ENCODE assay signal across 10 mouse cellular contexts in the genomic region with DNA sequence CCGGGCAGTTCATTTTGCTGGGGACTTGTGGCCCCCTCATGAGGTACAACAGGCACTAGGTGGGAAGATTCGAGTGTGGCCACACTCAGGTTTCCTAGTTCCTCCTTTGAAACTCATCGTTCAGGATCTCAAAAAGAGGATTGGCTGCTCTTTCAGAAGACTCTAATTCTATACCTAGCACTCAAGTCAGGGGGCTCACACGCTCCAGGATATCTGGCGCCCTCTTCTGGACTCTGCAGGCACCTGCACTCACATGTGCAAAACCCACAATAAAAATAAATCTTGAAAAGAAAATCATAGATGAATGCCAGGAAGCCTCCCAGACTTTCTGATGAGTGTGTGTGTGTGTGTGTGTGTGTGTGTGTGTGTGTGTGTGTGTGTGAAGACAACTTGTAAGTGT. TPM values are rescaled to one million over a fixed set of nuclear protein-coding genes. Genes with fewer than 3 reads are reported as not detected.
A peak's percentile ranks its signal among the peaks of the same experiment; 100 is the strongest.
DNase-seq lines count a peak whose midpoint lies in the region; ATAC-seq and TF ChIP-seq lines count a peak whose summit lies in the region.
"Had no signal": no experiment of that assay in that cellular context is flagged by ENCODE, and none has a peak within 500 bp of the region (broad histone marks: within the 10 kb centered on the region; RNA-seq: fewer than 3 reads in every experiment).

No protein-coding gene starts in this region.

- H3K27me3 ChIP-seq in heart, postnatal 0 days (ENCODE audit: control insufficient read depth, insufficient read depth, low read length): peaks cover 12% of the 10 kb centered on the region; the same call in 1 of the 2 replicates
- H3K27me3 ChIP-seq in testis, adult 2 months (ENCODE audit: control insufficient read depth, insufficient read depth, low read length): no peaks in the 10 kb centered on the region
- 0 out of 2 replicates have a peak, but pooled peaks cover 5% of the 10 kb centered on the region for H3K27me3 ChIP-seq in stomach, embryonic 16.5 days (ENCODE audit: control insufficient read depth, insufficient read depth, low read length)

- no peak for DNase-seq in heart, postnatal 0 days (ENCODE audit: low spot score)
- no peak for DNase-seq in heart, postnatal 14 days
- no peak for DNase-seq in testis, postnatal 14 days (ENCODE audit: low spot score)
- no peak for DNase-seq in heart, postnatal 25 days (ENCODE audit: low spot score)
- DNase-seq in right cerebral cortex, adult 18-20 months: no peak
- DNase-seq: kidney, adult 11 months; lung, postnatal 4 days had no signal

- H3K9me3 ChIP-seq in heart, postnatal 0 days (replicated peaks; ENCODE audit: control insufficient read depth, low read length): no peaks in the 10 kb centered on the region
- H3K9me3 ChIP-seq in stomach, embryonic 16.5 days (replicated peaks; ENCODE audit: control insufficient read depth, low read length): no peaks in the 10 kb centered on the region

- H3K36me3 ChIP-seq in heart, postnatal 0 days (replicated peaks; ENCODE audit: control insufficient read depth, insufficient read depth, low read length): no peaks in the 10 kb centered on the region
- no peaks in the 10 kb centered on the region for H3K36me3 ChIP-seq in testis, adult 2 months (ENCODE audit: control insufficient read depth, insufficient read depth, low read length)
- no peaks in the 10 kb centered on the region for H3K36me3 ChIP-seq in stomach, embryonic 16.5 days (ENCODE audit: control insufficient read depth, insufficient read depth, low read length)

- no peak overlapping the region for H3K4me3 ChIP-seq in heart, postnatal 0 days (ENCODE audit: low read depth, low read length)
- no peak overlapping the region for H3K4me3 ChIP-seq in testis, adult 2 months (ENCODE audit: control insufficient read depth, low read depth, low read length)
- H3K4me3 ChIP-seq in bone marrow, adult 2 months (replicated peaks; ENCODE audit: control insufficient read depth, low read depth, low read length): no peak overlapping the region
- no peak overlapping the region for H3K4me3 ChIP-seq in stomach, embryonic 16.5 days (replicated peaks; ENCODE audit: low read length)

- no peak for TF ChIP-seq POLR2A in testis, adult 2 months (IDR thresholded peaks at IDR 0.05; ENCODE audit: control insufficient read depth, low read depth, low read length)
- TF ChIP-seq POLR2A in bone marrow, adult 2 months (IDR thresholded peaks at IDR 0.05; ENCODE audit: borderline replicate concordance, control insufficient read depth, low read depth, low read length): no peak

- no peak overlapping the region for H3K4me2 ChIP-seq in heart, postnatal 0 days (ENCODE audit: low read depth, low read length)
- no peak overlapping the region for H3K4me2 ChIP-seq in stomach, embryonic 16.5 days (ENCODE audit: low read depth, low read length)

- no peak for ATAC-seq in heart, postnatal 0 days (ENCODE audit: insufficient read depth, low read depth)
- ATAC-seq in stomach, embryonic 16.5 days (ENCODE audit: insufficient read depth, low FRiP score): no peak

- H3K4me1 ChIP-seq in heart, postnatal 0 days (ENCODE audit: control insufficient read depth, insufficient read depth): peaks cover 5% of the 10 kb centered on the region; the same call in 1 of the 2 replicates
- H3K4me1 ChIP-seq in testis, adult 2 months (ENCODE audit: control insufficient read depth, insufficient read depth, low read length): peaks cover 21% of the 10 kb centered on the region
- peaks cover 3% of the 10 kb centered on the region; the same call in 1 of the 2 replicates for H3K4me1 ChIP-seq in bone marrow, adult 2 months (ENCODE audit: control insufficient read depth, insufficient read depth, low read length)
- H3K4me1 ChIP-seq in stomach, embryonic 16.5 days (ENCODE audit: control insufficient read depth, insufficient read depth, low read length): no peaks in the 10 kb centered on the region

- H3K9ac ChIP-seq in heart, postnatal 0 days (replicated peaks; ENCODE audit: low read depth, low read length): no peak overlapping the region
- no peak overlapping the region for H3K9ac ChIP-seq in stomach, embryonic 16.5 days (ENCODE audit: low read length)

- peak; percentile 29; the same call in 1 of the 2 replicates for TF ChIP-seq CTCF in heart, postnatal 0 days (IDR thresholded peaks at IDR 0.05; ENCODE audit: low read depth)
- TF ChIP-seq CTCF in testis, adult 2 months (IDR thresholded peaks at IDR 0.05; ENCODE audit: control insufficient read depth, insufficient read depth, insufficient replicate concordance, low read depth, low read length): peak; percentile 55; the same call in 1 of the 2 replicates
- TF ChIP-seq CTCF in bone marrow, adult 2 months (IDR thresholded peaks at IDR 0.05; ENCODE audit: control insufficient read depth, insufficient read depth, low read length): peak; percentile 39; the same call in 1 of the 2 replicates

- no peak overlapping the region for H3K27ac ChIP-seq in heart, postnatal 0 days (ENCODE audit: low read depth)
- no peak overlapping the region for H3K27ac ChIP-seq in testis, adult 2 months (ENCODE audit: control insufficient read depth, insufficient read depth, low read depth, low read length)
- no peak overlapping the region for H3K27ac ChIP-seq in bone marrow, adult 2 months (ENCODE audit: control insufficient read depth, insufficient read depth, low read depth, low read length, poor library complexity)
- H3K27ac ChIP-seq in stomach, embryonic 16.5 days (ENCODE audit: low read length): peak overlapping the region; percentile 58; the same call in 1 of the 2 replicates

- intact Hi-C loops in heart, postnatal 14 days (cut with DNase I): no loop called here
- intact Hi-C loops in heart, postnatal 25 days (cut with DNase I): no loop called here

- WGBS in heart, postnatal 0 days: 68% methylated on average over 5 of the region's 5 CpGs
- 54% methylated on average over 5 of the region's 5 CpGs for WGBS in bone marrow, adult 2 months
- 72% methylated on average over 5 of the region's 5 CpGs for WGBS in stomach, embryonic 16.5 days

- TF ChIP-seq EP300 in heart, postnatal 0 days (IDR thresholded peaks at IDR 0.05; ENCODE audit: low read depth): no peak

RNA-seq across cellular contexts. Expression of gene Vgll4, which starts 1.1 kb away (rescaled TPM):
- total RNA-seq in heart, postnatal 0 days (2014; rRNA removed; ENCODE audit: low replicate concordance): 50.9 and 52.2 TPM in 2 replicates
- polyA plus RNA-seq in heart, postnatal 0 days (2015; fragmentation: Nextera tagmentation; extraction: Ambion mirVana): 38.8 and 41.5 TPM in 2 replicates
- 10 to 100 TPM; 28.4 to 29.5 TPM for total RNA-seq in heart, postnatal 14 days (2021)
- polyA plus RNA-seq in testis, adult 2 months (2012; rRNA removed): 37.6 and 38.4 TPM in 2 replicates
- 5.4 and 9.9 TPM in 2 replicates for polyA plus RNA-seq in bone marrow, adult 2 months (2011; ENCODE audit: insufficient read depth, insufficient read length, low replicate concordance, missing spikeins)
- 75.1 and 77.1 TPM in 2 replicates for polyA plus RNA-seq in stomach, embryonic 16.5 days (2015; fragmentation: Nextera tagmentation; extraction: Ambion mirVana)
- 10 to 100 TPM; 24.3 to 24.9 TPM for total RNA-seq in heart, postnatal 25 days (2021)
